Mouse (Mus musculus) spleen, adult 2 months (tissue): ENCODE measurements around the gene Zfp280b.

Source experiments
- CTCF ChIP-seq: fragments of 200-500 bp; IDR thresholded peaks from 2 replicates; pipeline ENCODE4 v1.5.1; 2011; ENCODE audit warnings: mild to moderate bottlenecking, inconsistent platforms; ENCODE audit not compliant: insufficient read depth, insufficient read length, insufficient replicate concordance; ENCODE audit errors: extremely low read depth
- POLR2A ChIP-seq: fragments of 200-500 bp; IDR thresholded peaks from 2 replicates; pipeline ENCODE4 v1.6.1; 2011; ENCODE audit warnings: low read depth, low read length, inconsistent platforms

- TF ChIP-seq POLR2A, result no peak
- TF ChIP-seq CTCF, result no peak
Measured at GRCm38 (mm10) chr10:76051860-76052259, 19.4 kb downstream of the Zfp280b start.
